Mouse (Mus musculus) v-Abl transformed pro-B cells (cell line): ENCODE measurements around the gene Hpdl.

ENCODE experiments used
- in situ Hi-C, 2 experiments: fragments of 400-800 bp; cut with MboI; formaldehyde crosslinking; loops; one replicate each; pipeline ENCODE4 v1.15.1; 2025; ENCODE audit not compliant: unreplicated experiment in 2 of 2

The Hpdl gene

DNA sequence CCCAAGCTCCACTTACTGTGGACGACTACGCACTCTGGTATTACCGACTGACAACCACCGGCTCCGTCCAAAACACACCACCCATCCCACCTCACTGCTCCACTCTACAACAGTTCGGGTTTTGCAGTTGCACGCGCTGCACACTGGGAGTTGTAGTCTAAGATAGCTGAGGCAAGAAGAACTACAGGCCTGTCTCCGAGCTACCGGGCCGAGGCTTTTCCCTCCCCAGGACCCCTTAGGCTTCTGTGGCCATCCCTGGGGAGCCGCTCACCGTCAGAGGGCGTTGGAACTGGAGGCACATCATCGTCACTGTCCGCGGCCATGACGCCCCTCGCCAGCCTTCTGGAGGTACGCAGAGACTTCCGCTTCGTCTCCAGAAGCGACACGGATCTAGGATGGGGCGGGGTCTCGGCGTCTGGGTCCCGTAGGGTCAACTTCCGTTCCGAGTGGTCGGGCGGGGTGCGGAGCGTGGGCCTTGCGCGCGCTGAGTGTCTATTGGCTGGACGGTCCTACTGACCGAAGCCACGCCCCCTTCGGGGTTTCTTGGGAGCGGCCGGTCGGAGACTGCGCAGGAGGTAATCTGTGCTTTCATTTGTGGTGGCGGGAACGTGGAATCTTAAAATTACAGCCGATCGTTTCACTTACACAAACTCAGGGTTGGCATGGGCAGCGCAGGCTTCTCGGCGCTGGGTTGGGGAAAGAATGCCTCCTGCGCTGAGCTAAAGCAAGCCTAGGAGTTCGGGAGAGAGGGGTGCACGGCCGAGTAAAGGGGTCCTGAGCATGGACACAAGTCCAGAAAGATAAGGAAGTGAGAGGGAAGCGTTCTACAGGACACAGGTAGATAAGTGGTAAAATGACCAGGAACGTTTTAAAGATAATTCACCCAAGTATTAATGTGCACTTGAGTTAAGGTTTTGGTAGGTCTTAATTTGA lies 14.0 kb downstream of the Hpdl start, which contains the start of the genes Toe1 and Mutyh:
Toe1 (minus strand) TSS at position 444 of the 933 bp plus-strand sequence.
Mutyh (plus strand) TSS at position 527 of the 933 bp plus-strand sequence.
- in situ Hi-C loops, result no loop called here

- in situ Hi-C loops, result no loop called here
These were observed 21.6 kb downstream of the Hpdl start for GRCm38 (mm10) chr4:116799901-116800300.

DNA sequence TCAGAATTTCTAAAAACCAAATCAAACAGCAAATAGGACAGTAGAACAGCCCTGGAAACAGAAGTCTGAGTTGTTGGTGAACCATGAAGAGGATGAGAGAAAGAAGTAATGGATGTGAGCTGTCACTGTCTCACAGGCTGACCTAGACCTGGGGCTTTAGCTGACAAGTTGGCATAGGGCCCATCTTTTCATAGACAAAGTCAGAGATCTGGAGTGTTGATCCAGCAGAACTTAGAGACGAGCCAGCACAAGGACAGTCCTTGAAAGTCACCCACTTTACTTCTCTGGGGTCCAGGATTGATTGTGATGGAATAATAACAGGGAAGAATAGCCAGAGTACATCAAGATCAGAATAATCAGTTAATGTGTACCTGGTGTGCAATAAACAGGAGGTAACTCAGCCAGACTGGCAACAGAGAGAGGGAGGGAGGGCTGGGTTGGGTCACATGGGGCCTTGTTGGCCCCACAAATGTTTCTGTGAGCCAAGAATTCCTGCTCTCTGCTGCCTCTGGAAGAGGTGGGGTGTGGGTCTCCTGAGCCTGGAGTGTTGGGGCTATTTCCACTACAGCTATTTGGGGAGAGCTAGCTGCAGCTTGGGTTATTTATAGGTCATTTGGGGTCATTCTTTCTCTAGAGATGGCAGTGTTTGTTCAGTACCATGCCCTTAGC lies 24.9 kb downstream of the Hpdl start:
- in situ Hi-C loops, result no loop called here

- in situ Hi-C loops, result no loop called here
These were observed 27.2 kb downstream of the Hpdl start for GRCm38 (mm10) chr4:116794273-116794672.

- in situ Hi-C loops, result no loop called here
These were observed 29.1 kb downstream of the Hpdl start for GRCm38 (mm10) chr4:116792453-116792852.

GRCm38 (mm10) chr4:116788956-116789355 lies 32.6 kb downstream of the Hpdl start:
- in situ Hi-C loops, result loop anchor here (5.0 to 10.0 kb wide), 5 partner anchors 72 to 654 kb away; partner anchors contain the start of genes 1700042G07Rik (in 2 of the 2) and Gm49337 (in 2 of the 2)

GRCm38 (mm10) chr4:116787985-116788760 lies 33.3 kb downstream of the Hpdl start:
- in situ Hi-C loops, result loop anchor here (5.0 to 10.0 kb wide), 5 partner anchors 71 to 653 kb away; partner anchors contain the start of genes 1700042G07Rik (in 2 of the 2) and Gm49337 (in 2 of the 2)

GRCm38 (mm10) chr4:116786587-116786986 lies 34.9 kb downstream of the Hpdl start:
- in situ Hi-C loops, result loop anchor here (5.0 to 10.0 kb wide), 5 partner anchors 69 to 652 kb away; partner anchors contain the start of genes 1700042G07Rik (in 2 of the 2) and Gm49337 (in 2 of the 2)

GRCm38 (mm10) chr4:116782171-116782570 lies 39.3 kb downstream of the Hpdl start:
- in situ Hi-C loops, result loop anchor here (10.0 kb wide), 2 partner anchors 137 to 647 kb away; no protein-coding TSS in a partner anchor

DNA sequence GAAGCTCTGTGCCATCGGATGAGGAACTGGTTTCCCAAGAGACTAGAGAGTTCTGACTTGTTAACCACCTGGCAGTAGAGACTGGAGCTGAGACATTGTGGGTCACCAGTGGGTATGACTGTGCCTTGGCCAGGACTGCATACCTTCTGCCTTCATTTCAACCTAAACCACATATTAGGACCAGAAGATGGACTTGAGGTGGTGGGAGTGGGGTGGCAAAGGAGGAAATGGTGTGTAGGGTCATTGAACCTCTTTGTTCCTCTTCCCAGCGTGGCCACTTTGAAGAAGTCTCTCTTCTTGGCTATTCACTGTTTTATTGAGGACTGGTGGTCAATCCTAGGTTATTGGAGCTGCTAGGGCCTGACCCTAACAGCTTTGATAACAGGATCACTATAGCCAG lies 40.1 kb downstream of the Hpdl start:
- in situ Hi-C loops, result loop anchor here (10.0 kb wide), 2 partner anchors 137 to 647 kb away; no protein-coding TSS in a partner anchor

DNA sequence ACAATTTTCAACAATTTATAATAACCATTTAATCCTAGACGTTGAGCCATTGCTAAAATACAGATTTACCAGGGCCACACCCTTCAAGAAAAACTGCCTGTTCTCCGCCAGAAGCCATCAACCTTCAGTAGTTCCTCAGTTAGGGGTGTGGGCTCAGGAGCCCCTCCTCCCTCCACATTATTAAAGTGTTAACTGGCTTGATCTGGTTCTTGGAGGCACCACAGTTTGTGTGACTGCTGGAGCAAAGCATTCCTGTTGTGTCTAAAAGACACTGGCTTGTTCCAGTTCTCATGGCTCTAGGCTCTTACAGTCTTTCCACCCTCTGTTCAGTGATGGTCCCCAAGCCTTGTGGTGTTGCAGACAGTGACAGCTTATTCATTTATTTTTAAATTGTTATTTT lies 41.0 kb downstream of the Hpdl start:
- in situ Hi-C loops, result loop anchor here (10.0 kb wide), 2 partner anchors 136 to 646 kb away; no protein-coding TSS in a partner anchor

DNA sequence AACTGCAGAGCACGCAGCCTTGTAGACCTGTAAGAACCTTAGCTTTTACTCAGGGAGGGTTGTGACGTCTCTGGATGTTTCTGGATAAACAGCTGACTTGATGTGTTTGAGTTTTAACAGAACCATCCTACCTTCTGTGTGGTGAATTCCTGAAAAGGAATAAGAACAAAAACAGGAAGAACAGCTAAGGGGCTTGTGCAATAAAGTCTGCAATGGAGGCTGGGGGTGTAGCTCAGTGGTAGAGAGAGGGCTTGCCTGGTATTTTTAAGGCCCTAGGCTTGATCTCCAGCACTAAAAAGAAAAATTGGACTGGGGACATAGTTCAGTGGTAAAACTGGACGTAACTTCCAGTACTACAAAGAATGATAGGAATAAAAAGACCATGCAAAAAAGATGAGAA lies 44.4 kb downstream of the Hpdl start:
- in situ Hi-C loops, result no loop called here

DNA sequence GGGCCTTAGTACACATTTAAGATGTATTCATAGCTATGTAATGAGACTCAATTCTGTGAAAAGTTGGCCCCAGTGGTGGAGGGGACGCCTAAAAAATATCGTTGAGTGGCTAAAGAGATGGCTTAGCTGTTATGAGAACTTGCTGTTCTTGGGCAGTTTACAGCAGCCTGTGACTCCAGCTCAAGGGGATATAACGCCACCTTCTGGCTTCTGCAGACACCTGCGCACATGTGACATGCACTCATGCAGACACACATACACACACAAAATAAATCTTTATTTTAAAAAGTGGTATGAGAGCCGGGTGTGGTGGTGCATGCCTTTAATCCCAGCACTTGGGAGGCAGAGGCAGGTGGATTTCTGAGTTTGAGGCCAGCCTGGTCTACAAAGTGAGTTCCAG lies 45.1 kb downstream of the Hpdl start:
- in situ Hi-C loops, result no loop called here
